In genomic region chr7:24970341-24970740, GRCm38 (mm10) we compare ENCODE assay signal across 23 mouse cellular contexts. TPM values are rescaled to one million over a fixed set of nuclear protein-coding genes. Genes with fewer than 3 reads are reported as not detected.
DNase-seq lines count a peak whose midpoint lies in the region; ATAC-seq and TF ChIP-seq lines count a peak whose summit lies in the region.
"Had no signal": no experiment of that assay in that cellular context is flagged by ENCODE, and none has a peak within 500 bp of the region (broad histone marks: within the 10 kb centered on the region; RNA-seq: fewer than 3 reads in every experiment).

No protein-coding gene starts in this region.

- no peak overlapping the region for H3K4me2 ChIP-seq in embryonic facial prominence, embryonic 13.5 days

- no peaks in the 10 kb centered on the region for H3K9me3 ChIP-seq in embryonic facial prominence, embryonic 13.5 days
- no peaks in the 10 kb centered on the region for H3K9me3 ChIP-seq in embryonic facial prominence, embryonic 10.5 days
- H3K9me3 ChIP-seq: embryonic facial prominence, embryonic 12.5 days; embryonic facial prominence, embryonic 15.5 days; forebrain, embryonic 10.5 days; forebrain, embryonic 12.5 days had no signal

- H3K4me1 ChIP-seq in embryonic facial prominence, embryonic 13.5 days: peaks cover 11% of the 10 kb centered on the region; the same call in 1 of the 2 replicates
- H3K4me1 ChIP-seq in embryonic facial prominence, embryonic 10.5 days: peaks cover 13% of the 10 kb centered on the region

- no peak for ATAC-seq in embryonic facial prominence, embryonic 13.5 days (ENCODE audit: insufficient number of reproducible peaks, insufficient read depth, low FRiP score, low TSS enrichment, low read depth)
- ATAC-seq: forebrain, embryonic 14.5 days; forebrain, embryonic 16.5 days had no signal

- no peak overlapping the region for H3K4me3 ChIP-seq in embryonic facial prominence, embryonic 13.5 days
- no peak overlapping the region for H3K4me3 ChIP-seq in embryonic facial prominence, embryonic 10.5 days
- no peak overlapping the region for H3K4me3 ChIP-seq in layer of hippocampus, adult 2 months
- H3K4me3 ChIP-seq: embryonic facial prominence, embryonic 12.5 days; embryonic facial prominence, embryonic 15.5 days; forebrain, embryonic 10.5 days; forebrain, embryonic 12.5 days had no signal

- H3K27ac ChIP-seq in embryonic facial prominence, embryonic 13.5 days: no peak overlapping the region
- H3K27ac ChIP-seq in embryonic facial prominence, embryonic 10.5 days (replicated peaks): no peak overlapping the region
- H3K27ac ChIP-seq in layer of hippocampus, adult 2 months: peak overlapping the region; percentile 82
- H3K27ac ChIP-seq: embryonic facial prominence, embryonic 12.5 days; embryonic facial prominence, embryonic 15.5 days; forebrain, embryonic 10.5 days; forebrain, embryonic 12.5 days had no signal

- 0 out of 2 replicates have a peak overlapping the region, but pooled peaks have one; percentile 21 for H3K9ac ChIP-seq in embryonic facial prominence, embryonic 13.5 days
- H3K9ac ChIP-seq: embryonic facial prominence, embryonic 12.5 days; embryonic facial prominence, embryonic 15.5 days; forebrain, embryonic 12.5 days had no signal

- DNase-seq in cerebellum, adult 9-10 months: peak; percentile 65
- DNase-seq in cerebellum, adult 11 months: no peak
- no peak for DNase-seq in embryonic facial prominence, embryonic 10.5 days (ENCODE audit: low spot score)
- no peak for DNase-seq in layer of hippocampus, adult 2 months (ENCODE audit: low spot score in 2 of 2)
- DNase-seq in layer of hippocampus, postnatal 14 days (ENCODE audit: low spot score in 2 of 2): no peak
- DNase-seq: adrenal gland, adult 2 months; adrenal gland, postnatal 10 days; adrenal gland, postnatal 25 days; embryo, embryonic 11 days had no signal

- no peaks in the 10 kb centered on the region for H3K27me3 ChIP-seq in embryonic facial prominence, embryonic 13.5 days
- H3K27me3 ChIP-seq in embryonic facial prominence, embryonic 10.5 days (replicated peaks; ENCODE audit: low read depth, poor library complexity, severe bottlenecking): no peaks in the 10 kb centered on the region
- H3K27me3 ChIP-seq: embryonic facial prominence, embryonic 12.5 days; embryonic facial prominence, embryonic 15.5 days; forebrain, embryonic 12.5 days had no signal

- H3K36me3 ChIP-seq in embryonic facial prominence, embryonic 13.5 days: peaks cover 7% of the 10 kb centered on the region
- H3K36me3 ChIP-seq in embryonic facial prominence, embryonic 10.5 days (replicated peaks): no peaks in the 10 kb centered on the region
- H3K36me3 ChIP-seq: embryonic facial prominence, embryonic 12.5 days; forebrain, embryonic 10.5 days; forebrain, embryonic 12.5 days had no signal

- 94% methylated on average over 3 of the region's 3 CpGs for WGBS in embryonic facial prominence, embryonic 13.5 days
- WGBS in embryonic facial prominence, embryonic 10.5 days: 98% methylated on average over 3 of the region's 3 CpGs

- TF ChIP-seq CTCF in layer of hippocampus, adult 2 months (conservative IDR thresholded peaks at IDR 0.05): no peak

RNA-seq across cellular contexts. Expression of gene Rabac1, which starts 2.2 kb away (rescaled TPM):
- polyA plus RNA-seq in embryonic facial prominence, embryonic 13.5 days (2015; fragmentation: Nextera tagmentation; extraction: Ambion mirVana): 141 and 163 TPM in 2 replicates
- 69.5 and 76.1 TPM in 2 replicates for polyA plus RNA-seq in embryonic facial prominence, embryonic 10.5 days (2016; fragmentation: Nextera tagmentation; extraction: Ambion mirVana)
- total RNA-seq in layer of hippocampus, adult 2 months (2021): 100 to 1,000 TPM; 275 to 315 TPM
- 100 to 1,000 TPM; 262 to 275 TPM for total RNA-seq in layer of hippocampus, postnatal 14 days (2021)

RNA-seq across cellular contexts. Expression of gene Gm4881, which starts 26.0 kb away (rescaled TPM):
- not detected in 2 replicates for polyA plus RNA-seq in embryonic facial prominence, embryonic 13.5 days (2015; fragmentation: Nextera tagmentation; extraction: Ambion mirVana)
- 0.17 TPM in 1 of 2 replicates, not detected in the other for polyA plus RNA-seq in embryonic facial prominence, embryonic 10.5 days (2016; fragmentation: Nextera tagmentation; extraction: Ambion mirVana)
- not detected for total RNA-seq in layer of hippocampus, adult 2 months (2021)
- not detected for total RNA-seq in layer of hippocampus, postnatal 14 days (2021)
- total RNA-seq: adrenal gland, adult 2 months; adrenal gland, postnatal 10 days; adrenal gland, postnatal 25 days; adrenal gland, postnatal 4 days; common myeloid progenitor, adult 5-6 weeks; ES-E14; MEL had no signal
- polyA plus RNA-seq: adrenal gland, adult 2 months; C2C12; embryonic facial prominence, embryonic 12.5 days; embryonic facial prominence, embryonic 15.5 days; erythroblast, embryonic 14.5 days; forebrain, embryonic 10.5 days; frontal cortex, adult 2 months had no signal

RNA-seq across cellular contexts. Expression of gene Atp1a3, which starts 35.4 kb away (rescaled TPM):
- 2.0 and 2.3 TPM in 2 replicates for polyA plus RNA-seq in embryonic facial prominence, embryonic 13.5 days (2015; fragmentation: Nextera tagmentation; extraction: Ambion mirVana)
- 4.4 and 5.4 TPM in 2 replicates for polyA plus RNA-seq in embryonic facial prominence, embryonic 10.5 days (2016; fragmentation: Nextera tagmentation; extraction: Ambion mirVana)
- 1,000 to 10,000 TPM; 2,443 to 2,563 TPM for total RNA-seq in layer of hippocampus, adult 2 months (2021)
- 1,000 to 10,000 TPM; 2,620 to 2,738 TPM for total RNA-seq in layer of hippocampus, postnatal 14 days (2021)
